Mouse (Mus musculus): ENCODE results near the gene Mapkbp1. TPM values are rescaled to one million over a fixed set of nuclear protein-coding genes. Genes with fewer than 3 reads are reported as not detected.

Mapkbp1 gene
- polyA plus RNA-seq, 1 experiment from 2014 or later = 0.28 TPM

- Histone ChIP-seq H3K27ac (no peak overlapping the region), H3K9me3 (replicated peaks) (no peaks in the 10 kb centered on the region), H3K4me3 (replicated peaks) (no peak overlapping the region), H3K27me3 (no peaks in the 10 kb centered on the region), H3K4me1 (replicated peaks) (peaks cover 12% of the 10 kb centered on the region), H3K36me3 (no peaks in the 10 kb centered on the region), H3K4me2 (no peak overlapping the region), H3K9ac (no peak overlapping the region)
- no peak for DNase-seq
- ATAC-seq (ENCODE audit: low read depth) = no peak
- 17% methylated on average over 4 of the region's 4 CpGs for WGBS (ENCODE audit: insufficient replicate concordance)
These were observed 36.2 kb downstream of the Mapkbp1 start for GRCm38 (mm10) chr2:120008672-120009071.

GRCm38 (mm10) chr2:120011462-120012200 lies 39.1 kb downstream of the Mapkbp1 start:
- Histone ChIP-seq H3K36me3 (no peaks in the 10 kb centered on the region), H3K9me3 (replicated peaks) (no peaks in the 10 kb centered on the region), H3K4me1 (replicated peaks) (peaks cover 36% of the 10 kb centered on the region), H3K27ac (no peak overlapping the region), H3K27me3 (no peaks in the 10 kb centered on the region), H3K4me3 (replicated peaks) (no peak overlapping the region), H3K9ac (no peak overlapping the region), H3K4me2 (no peak overlapping the region)
- ATAC-seq (ENCODE audit: low read depth) (no peak), DNase-seq (no peak)
- WGBS (ENCODE audit: insufficient replicate concordance) = 72% methylated on average over 8 of the region's 8 CpGs

GRCm38 (mm10) chr2:120012924-120013323 lies 40.4 kb downstream of the Mapkbp1 start:
- no peak overlapping the region for H3K27ac ChIP-seq
- no peak overlapping the region for H3K9ac ChIP-seq
- H3K4me1 ChIP-seq (replicated peaks) = peaks cover 42% of the 10 kb centered on the region
- no peak overlapping the region for H3K4me3 ChIP-seq (replicated peaks)
- 0 out of 2 replicates have a peak, but pooled peaks cover 4% of the 10 kb centered on the region for H3K36me3 ChIP-seq
- 52% methylated on average over 13 of the region's 13 CpGs for WGBS (ENCODE audit: insufficient replicate concordance)
- H3K9me3 ChIP-seq (replicated peaks) = no peaks in the 10 kb centered on the region
- H3K4me2 ChIP-seq = no peak overlapping the region
- DNase-seq = no peak
- no peak for ATAC-seq (ENCODE audit: low read depth)
- H3K27me3 ChIP-seq = no peaks in the 10 kb centered on the region

GRCm38 (mm10) chr2:120013831-120014486 lies 41.5 kb downstream of the Mapkbp1 start:
- no peaks in the 10 kb centered on the region for H3K27me3 ChIP-seq
- H3K4me3 ChIP-seq (replicated peaks) = no peak overlapping the region
- H3K27ac ChIP-seq = no peak overlapping the region
- H3K4me2 ChIP-seq = no peak overlapping the region
- no peak overlapping the region for H3K9ac ChIP-seq
- DNase-seq = no peak
- H3K4me1 ChIP-seq (replicated peaks) = peaks cover 42% of the 10 kb centered on the region
- no peaks in the 10 kb centered on the region for H3K9me3 ChIP-seq (replicated peaks)
- no peak for ATAC-seq (ENCODE audit: low read depth)
- peaks cover 5% of the 10 kb centered on the region; the same call in 1 of the 2 replicates for H3K36me3 ChIP-seq
- WGBS (ENCODE audit: insufficient replicate concordance) = 81% methylated on average over 2 of the region's 2 CpGs

- H3K36me3 ChIP-seq = peaks cover 8% of the 10 kb centered on the region; the same call in 1 of the 2 replicates
These were observed 43.4 kb downstream of the Mapkbp1 start for GRCm38 (mm10) chr2:120015882-120016281.

GRCm38 (mm10) chr2:120017599-120017998 lies 45.1 kb downstream of the Mapkbp1 start:
- ATAC-seq (ENCODE audit: low read depth) (no peak), DNase-seq (no peak)
- Histone ChIP-seq H3K27me3 (no peaks in the 10 kb centered on the region), H3K4me1 (replicated peaks) (peaks cover 50% of the 10 kb centered on the region), H3K9me3 (replicated peaks) (no peaks in the 10 kb centered on the region), H3K27ac (no peak overlapping the region), H3K4me3 (replicated peaks) (no peak overlapping the region), H3K4me2 (no peak overlapping the region), H3K9ac (no peak overlapping the region), H3K36me3 (peaks cover 19% of the 10 kb centered on the region; the same call in 1 of the 2 replicates)
- WGBS (ENCODE audit: insufficient replicate concordance) = 90% methylated on average over 12 of the region's 12 CpGs

More at GRCm38 (mm10) chr2:120015882-120016281, 43.4 kb downstream of the Mapkbp1 start:
- Histone ChIP-seq H3K9me3 (replicated peaks) (no peaks in the 10 kb centered on the region), H3K27me3 (no peaks in the 10 kb centered on the region), H3K4me1 (replicated peaks) (peaks cover 51% of the 10 kb centered on the region), H3K27ac (no peak overlapping the region), H3K4me3 (replicated peaks) (no peak overlapping the region), H3K4me2 (no peak overlapping the region), H3K9ac (no peak overlapping the region)
- no peak for DNase-seq
- 35% methylated on average over 4 of the region's 4 CpGs for WGBS (ENCODE audit: insufficient replicate concordance)
- peak; percentile 60; the same call in 1 of the 2 replicates for ATAC-seq (ENCODE audit: low read depth)

- Histone ChIP-seq H3K9me3 (replicated peaks) (no peaks in the 10 kb centered on the region), H3K4me3 (replicated peaks) (no peak overlapping the region), H3K27ac (no peak overlapping the region), H3K4me2 (no peak overlapping the region), H3K4me1 (replicated peaks) (peaks cover 34% of the 10 kb centered on the region), H3K9ac (no peak overlapping the region), H3K36me3 (peaks cover 10% of the 10 kb centered on the region; the same call in 1 of the 2 replicates), H3K27me3 (no peaks in the 10 kb centered on the region)
- WGBS (ENCODE audit: insufficient replicate concordance) = 72% methylated on average over 5 of the region's 5 CpGs
- DNase-seq (no peak), ATAC-seq (ENCODE audit: low read depth) (no peak)
These were observed 51.8 kb downstream of the Mapkbp1 start for GRCm38 (mm10) chr2:120024337-120024736.

GRCm38 (mm10) chr2:120026984-120027949 lies 54.8 kb downstream of the Mapkbp1 start, which contains the start of the genes Jmjd7 and Gm28042:
Jmjd7 (plus strand) TSS chr2:120027483.
Gm28042 (plus strand) TSS chr2:120027493.
- DNase-seq (peak; percentile 93), ATAC-seq (ENCODE audit: low read depth) (peak; percentile 92)
- Histone ChIP-seq H3K9me3 (replicated peaks) (no peaks in the 10 kb centered on the region), H3K27ac (peak within 1 kb of the TSS; percentile 81), H3K9ac (peak within 1 kb of the TSS; percentile 79), H3K27me3 (no peaks in the 10 kb centered on the region), H3K36me3 (peaks cover 13% of the 10 kb centered on the region), H3K4me1 (replicated peaks) (peaks cover 44% of the 10 kb centered on the region), H3K4me2 (peak within 1 kb of the TSS; percentile 75), H3K4me3 (replicated peaks) (peak within 1 kb of the TSS; percentile 67)
- WGBS (ENCODE audit: insufficient replicate concordance) = 5% methylated on average over 50 of the region's 50 CpGs

- Histone ChIP-seq H3K9me3 (replicated peaks) (no peaks in the 10 kb centered on the region), H3K36me3 (peaks cover 17% of the 10 kb centered on the region), H3K4me1 (replicated peaks) (peaks cover 44% of the 10 kb centered on the region), H3K27me3 (no peaks in the 10 kb centered on the region), H3K4me3 (replicated peaks) (peak overlapping the region; percentile 67), H3K9ac (peak overlapping the region; percentile 79), H3K4me2 (peak overlapping the region; percentile 75), H3K27ac (peak overlapping the region; percentile 74)
- ATAC-seq (ENCODE audit: low read depth) (no peak), DNase-seq (no peak)
- WGBS (ENCODE audit: insufficient replicate concordance) = 57% methylated on average over 3 of the region's 3 CpGs
These were observed 55.4 kb downstream of the Mapkbp1 start for GRCm38 (mm10) chr2:120027950-120028331.

GRCm38 (mm10) chr2:120030380-120030779 lies 57.9 kb downstream of the Mapkbp1 start:
- Histone ChIP-seq H3K9me3 (replicated peaks) (no peaks in the 10 kb centered on the region), H3K4me3 (replicated peaks) (no peak overlapping the region), H3K4me1 (replicated peaks) (peaks cover 44% of the 10 kb centered on the region), H3K9ac (no peak overlapping the region), H3K27ac (no peak overlapping the region), H3K27me3 (no peaks in the 10 kb centered on the region), H3K4me2 (peak overlapping the region; percentile 1; the same call in 1 of the 2 replicates), H3K36me3 (peaks cover 19% of the 10 kb centered on the region)
- no peak for DNase-seq
- peak; percentile 56 for ATAC-seq (ENCODE audit: low read depth)
- WGBS (ENCODE audit: insufficient replicate concordance) = 40% methylated on average over 8 of the region's 8 CpGs

All from liver, embryonic 13.5 days (tissue).